Mouse (Mus musculus): ENCODE data around the gene Rab44. TPM values are rescaled to one million over a fixed set of nuclear protein-coding genes. Genes with fewer than 3 reads are reported as not detected.

Rab44 gene
- polyA plus RNA-seq, 1 experiment: not detected

DNA sequence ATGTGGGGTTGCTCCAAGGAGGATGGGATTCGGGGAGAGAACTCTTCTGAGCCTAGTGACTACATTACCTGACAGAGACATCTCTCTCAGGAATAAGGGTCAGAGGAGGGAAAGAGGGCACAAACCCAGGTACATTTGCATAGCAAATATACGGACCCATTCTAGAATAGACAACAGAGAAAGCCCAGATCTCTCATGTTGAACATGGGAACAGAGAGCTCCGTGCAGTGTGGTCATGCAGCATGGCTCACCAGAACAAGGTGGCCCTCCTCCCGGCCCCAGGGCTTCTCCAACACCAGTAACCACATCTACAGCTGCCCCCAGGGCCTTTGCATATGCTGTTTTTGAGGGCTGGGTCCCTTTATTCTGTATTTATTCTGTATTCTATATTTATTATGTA, 54.5 kb downstream of the Rab44 start:
- Histone ChIP-seq H3K27ac (ENCODE audit: insufficient read depth, low read length) (no peak overlapping the region), H3K9ac (ENCODE audit: low read depth, poor library complexity, severe bottlenecking) (no peak overlapping the region), H3K4me3 (ENCODE audit: low read depth, low read length) (no peak overlapping the region), H3K9me3 (replicated peaks; ENCODE audit: control insufficient read depth, insufficient read depth, low read length, poor library complexity, severe bottlenecking) (no peaks in the 10 kb centered on the region), H3K36me3 (ENCODE audit: control insufficient read depth, insufficient read depth, low read length, poor library complexity, severe bottlenecking) (no peaks in the 10 kb centered on the region), H3K27me3 (ENCODE audit: control insufficient read depth, insufficient read depth, low read length, poor library complexity, severe bottlenecking) (no peaks in the 10 kb centered on the region), H3K4me1 (ENCODE audit: control insufficient read depth, insufficient read depth, low read length) (peaks cover 3% of the 10 kb centered on the region)
- TF ChIP-seq EP300 (IDR thresholded peaks at IDR 0.05; ENCODE audit: insufficient read depth, low read depth, low read length): no peak
- no peak for TF ChIP-seq CTCF (IDR thresholded peaks at IDR 0.05; ENCODE audit: low read depth, low read length)
- no peak for TF ChIP-seq POLR2A (IDR thresholded peaks at IDR 0.05; ENCODE audit: insufficient read depth, low read length)

DNA sequence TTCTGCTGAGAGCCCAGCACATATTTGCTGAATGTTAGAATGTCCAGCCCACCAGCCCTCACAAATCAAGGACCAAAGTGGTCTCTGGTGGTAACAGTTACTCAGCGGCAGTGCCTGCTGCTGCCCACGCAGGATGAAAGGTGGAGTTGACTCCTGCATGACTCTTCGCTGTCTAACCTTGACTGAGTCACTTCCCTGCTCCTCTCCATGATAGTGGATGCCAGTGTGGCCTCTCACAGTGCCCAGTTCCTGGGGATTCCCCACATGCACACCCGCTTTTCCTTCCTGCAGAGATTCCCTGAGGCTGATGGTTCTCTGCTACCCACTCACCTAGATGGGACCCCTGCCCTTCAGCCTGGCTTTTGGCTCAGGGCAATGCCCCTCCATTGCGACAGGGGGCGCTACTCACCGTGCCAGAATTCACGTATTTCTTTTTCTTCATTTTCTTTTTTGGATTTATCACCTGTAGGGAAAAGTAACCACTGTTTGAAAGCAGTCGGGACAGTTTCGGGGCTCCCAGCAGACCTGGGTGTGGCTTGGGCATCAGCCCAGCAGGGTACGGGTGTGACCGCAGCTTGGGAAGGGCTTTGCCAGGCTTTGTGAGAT, 55.2 kb downstream of the Rab44 start:
- Histone ChIP-seq H3K36me3 (ENCODE audit: control insufficient read depth, insufficient read depth, low read length, poor library complexity, severe bottlenecking) (no peaks in the 10 kb centered on the region), H3K4me3 (ENCODE audit: low read depth, low read length) (no peak overlapping the region), H3K27me3 (ENCODE audit: control insufficient read depth, insufficient read depth, low read length, poor library complexity, severe bottlenecking) (no peaks in the 10 kb centered on the region), H3K27ac (ENCODE audit: insufficient read depth, low read length) (no peak overlapping the region), H3K9me3 (replicated peaks; ENCODE audit: control insufficient read depth, insufficient read depth, low read length, poor library complexity, severe bottlenecking) (no peaks in the 10 kb centered on the region), H3K9ac (ENCODE audit: low read depth, poor library complexity, severe bottlenecking) (no peak overlapping the region), H3K4me1 (ENCODE audit: control insufficient read depth, insufficient read depth, low read length) (peaks cover 3% of the 10 kb centered on the region)
- TF ChIP-seq CTCF (IDR thresholded peaks at IDR 0.05; ENCODE audit: low read depth, low read length) (peak; percentile 80), EP300 (IDR thresholded peaks at IDR 0.05; ENCODE audit: insufficient read depth, low read depth, low read length) (no peak), POLR2A (IDR thresholded peaks at IDR 0.05; ENCODE audit: insufficient read depth, low read length) (no peak)

DNA sequence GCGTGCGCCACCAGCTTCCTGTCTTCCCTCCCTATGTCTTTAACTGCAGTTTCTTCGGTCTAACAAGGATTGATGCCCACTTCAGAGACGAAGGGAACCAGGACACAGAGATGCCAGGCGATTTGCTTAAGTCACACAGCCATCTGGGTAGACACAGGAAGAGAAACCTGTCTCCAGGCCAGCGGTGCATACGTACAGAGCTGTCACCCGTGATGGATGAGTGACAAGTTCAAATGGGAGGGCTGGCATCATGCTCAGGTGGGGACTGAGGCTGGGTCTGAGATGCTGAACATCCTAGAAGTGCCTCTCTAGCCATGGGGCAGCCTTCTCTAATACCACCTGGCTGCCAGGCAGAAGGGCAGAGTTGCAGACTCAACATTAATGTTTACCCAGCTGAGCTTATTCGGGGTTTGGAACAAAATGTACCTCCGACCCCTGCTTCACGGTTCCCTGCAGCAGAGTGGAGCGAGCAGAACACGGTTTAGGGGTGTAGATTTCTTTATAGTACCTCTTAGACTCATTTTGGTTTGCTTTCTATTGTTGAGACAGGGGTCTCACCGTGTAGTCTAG, 56.6 kb downstream of the Rab44 start:
- no peak for TF ChIP-seq EP300 (IDR thresholded peaks at IDR 0.05; ENCODE audit: insufficient read depth, low read depth, low read length)
- no peak for TF ChIP-seq POLR2A (IDR thresholded peaks at IDR 0.05; ENCODE audit: insufficient read depth, low read length)
- TF ChIP-seq CTCF (IDR thresholded peaks at IDR 0.05; ENCODE audit: low read depth, low read length): no peak
- H3K4me3 ChIP-seq (ENCODE audit: low read depth, low read length): no peak overlapping the region
- H3K9me3 ChIP-seq (replicated peaks; ENCODE audit: control insufficient read depth, insufficient read depth, low read length, poor library complexity, severe bottlenecking): no peaks in the 10 kb centered on the region
- no peak overlapping the region for H3K27ac ChIP-seq (ENCODE audit: insufficient read depth, low read length)
- H3K36me3 ChIP-seq (ENCODE audit: control insufficient read depth, insufficient read depth, low read length, poor library complexity, severe bottlenecking): no peaks in the 10 kb centered on the region
- no peaks in the 10 kb centered on the region for H3K4me1 ChIP-seq (ENCODE audit: control insufficient read depth, insufficient read depth, low read length)
- no peak overlapping the region for H3K9ac ChIP-seq (ENCODE audit: low read depth, poor library complexity, severe bottlenecking)
- no peaks in the 10 kb centered on the region for H3K27me3 ChIP-seq (ENCODE audit: control insufficient read depth, insufficient read depth, low read length, poor library complexity, severe bottlenecking)

DNA sequence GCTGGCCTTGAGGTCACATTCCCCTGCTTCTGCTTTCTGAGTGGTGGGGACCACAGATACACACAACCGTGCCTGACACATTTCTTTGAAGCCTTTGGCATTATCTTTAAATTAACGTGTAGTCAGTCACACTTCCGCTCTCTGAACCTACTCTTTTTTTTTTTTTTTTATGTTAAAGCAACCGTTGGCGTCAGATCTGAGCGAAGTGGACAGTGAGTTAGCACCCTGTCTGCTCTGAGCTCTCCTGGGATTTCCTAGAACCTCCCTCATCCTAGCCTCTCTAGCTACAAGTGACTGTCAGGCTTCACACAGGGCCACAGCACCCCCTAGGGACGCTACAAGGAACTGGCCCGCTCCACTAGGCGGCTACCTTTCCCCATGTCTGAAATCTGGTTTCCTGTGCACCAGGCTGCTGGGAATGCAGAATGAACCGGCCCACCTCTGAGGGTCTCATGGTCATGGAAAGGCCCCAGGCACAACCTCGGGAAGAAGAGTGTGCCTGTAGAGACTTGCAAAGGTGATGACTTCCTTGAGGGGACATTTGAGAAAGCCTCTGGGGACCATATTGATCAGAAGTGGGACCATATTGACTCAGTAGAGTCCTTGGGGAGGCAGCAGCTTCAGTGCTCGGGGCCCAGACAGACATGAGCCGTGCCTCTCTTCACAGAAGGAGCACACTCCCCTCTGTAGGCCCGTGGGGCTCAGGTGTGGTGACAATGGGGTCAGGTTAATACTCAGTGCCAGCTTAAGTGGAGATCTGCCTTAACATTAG, 57.2 kb downstream of the Rab44 start:
- no peak overlapping the region for H3K4me3 ChIP-seq (ENCODE audit: low read depth, low read length)
- no peaks in the 10 kb centered on the region for H3K36me3 ChIP-seq (ENCODE audit: control insufficient read depth, insufficient read depth, low read length, poor library complexity, severe bottlenecking)
- no peak overlapping the region for H3K9ac ChIP-seq (ENCODE audit: low read depth, poor library complexity, severe bottlenecking)
- TF ChIP-seq CTCF (IDR thresholded peaks at IDR 0.05; ENCODE audit: low read depth, low read length) (peak; percentile 97), POLR2A (IDR thresholded peaks at IDR 0.05; ENCODE audit: insufficient read depth, low read length) (no peak), EP300 (IDR thresholded peaks at IDR 0.05; ENCODE audit: insufficient read depth, low read depth, low read length) (0 out of 2 replicates have a peak, but pooled peaks have one; percentile 40)
- H3K27ac ChIP-seq (ENCODE audit: insufficient read depth, low read length): 0 out of 2 replicates have a peak overlapping the region, but pooled peaks have one; percentile 6
- no peaks in the 10 kb centered on the region for H3K4me1 ChIP-seq (ENCODE audit: control insufficient read depth, insufficient read depth, low read length)
- H3K27me3 ChIP-seq (ENCODE audit: control insufficient read depth, insufficient read depth, low read length, poor library complexity, severe bottlenecking): no peaks in the 10 kb centered on the region
- no peaks in the 10 kb centered on the region for H3K9me3 ChIP-seq (replicated peaks; ENCODE audit: control insufficient read depth, insufficient read depth, low read length, poor library complexity, severe bottlenecking)

DNA sequence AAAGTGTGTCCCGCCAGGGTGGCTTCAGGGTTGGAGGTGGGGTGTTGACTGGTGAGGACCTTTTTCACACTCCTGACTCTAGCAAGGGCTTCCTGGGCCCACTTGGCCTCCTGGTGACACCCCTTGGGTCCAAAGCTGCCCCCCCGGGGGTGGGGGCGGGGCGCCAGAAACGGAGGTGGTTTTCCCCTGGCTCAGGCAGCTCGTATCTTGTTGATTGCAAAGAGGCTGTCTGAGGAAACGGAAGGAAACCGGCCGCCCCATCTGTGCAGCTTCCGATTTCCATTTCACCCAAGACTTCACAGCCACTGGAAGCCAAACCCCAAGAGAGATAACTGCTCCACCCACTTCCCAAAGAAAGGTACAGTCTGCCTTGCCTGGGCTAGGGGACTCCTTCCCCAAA, 58.1 kb downstream of the Rab44 start:
- no peak overlapping the region for H3K4me3 ChIP-seq (ENCODE audit: low read depth, low read length)
- no peaks in the 10 kb centered on the region for H3K27me3 ChIP-seq (ENCODE audit: control insufficient read depth, insufficient read depth, low read length, poor library complexity, severe bottlenecking)
- peak overlapping the region; percentile 25 for H3K9ac ChIP-seq (ENCODE audit: low read depth, poor library complexity, severe bottlenecking)
- H3K9me3 ChIP-seq (replicated peaks; ENCODE audit: control insufficient read depth, insufficient read depth, low read length, poor library complexity, severe bottlenecking): no peaks in the 10 kb centered on the region
- H3K4me1 ChIP-seq (ENCODE audit: control insufficient read depth, insufficient read depth, low read length): no peaks in the 10 kb centered on the region
- H3K36me3 ChIP-seq (ENCODE audit: control insufficient read depth, insufficient read depth, low read length, poor library complexity, severe bottlenecking): no peaks in the 10 kb centered on the region
- H3K27ac ChIP-seq (ENCODE audit: insufficient read depth, low read length): 0 out of 2 replicates have a peak overlapping the region, but pooled peaks have one; percentile 4
- TF ChIP-seq POLR2A (IDR thresholded peaks at IDR 0.05; ENCODE audit: insufficient read depth, low read length): no peak
- no peak for TF ChIP-seq CTCF (IDR thresholded peaks at IDR 0.05; ENCODE audit: low read depth, low read length)

DNA sequence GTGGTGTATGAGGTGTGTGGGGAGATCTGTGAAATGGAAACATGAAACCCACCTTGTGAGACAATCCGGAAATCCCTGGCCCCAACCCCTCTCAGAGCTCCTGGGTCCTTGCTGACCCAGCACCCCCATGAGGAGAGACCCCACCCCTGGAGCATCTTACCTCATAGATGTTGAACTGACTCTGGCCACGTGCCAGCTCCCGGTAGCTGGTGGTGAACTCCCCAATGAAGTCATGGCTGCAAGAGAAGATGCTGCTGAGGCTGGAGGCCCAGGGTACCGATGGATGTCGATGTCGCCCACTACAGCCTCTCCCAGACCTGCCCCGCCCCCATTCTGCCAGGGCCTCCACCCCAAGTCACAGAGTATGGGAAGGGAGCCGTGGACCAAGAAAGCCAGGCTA, 59.2 kb downstream of the Rab44 start:
- H3K27me3 ChIP-seq (ENCODE audit: control insufficient read depth, insufficient read depth, low read length, poor library complexity, severe bottlenecking): no peaks in the 10 kb centered on the region
- H3K9ac ChIP-seq (ENCODE audit: low read depth, poor library complexity, severe bottlenecking): no peak overlapping the region
- H3K27ac ChIP-seq (ENCODE audit: insufficient read depth, low read length): no peak overlapping the region
- H3K4me3 ChIP-seq (ENCODE audit: low read depth, low read length): no peak overlapping the region
- H3K36me3 ChIP-seq (ENCODE audit: control insufficient read depth, insufficient read depth, low read length, poor library complexity, severe bottlenecking): no peaks in the 10 kb centered on the region
- TF ChIP-seq CTCF (IDR thresholded peaks at IDR 0.05; ENCODE audit: low read depth, low read length) (no peak), EP300 (IDR thresholded peaks at IDR 0.05; ENCODE audit: insufficient read depth, low read depth, low read length) (no peak), POLR2A (IDR thresholded peaks at IDR 0.05; ENCODE audit: insufficient read depth, low read length) (no peak)
- no peaks in the 10 kb centered on the region for H3K4me1 ChIP-seq (ENCODE audit: control insufficient read depth, insufficient read depth, low read length)
- no peaks in the 10 kb centered on the region for H3K9me3 ChIP-seq (replicated peaks; ENCODE audit: control insufficient read depth, insufficient read depth, low read length, poor library complexity, severe bottlenecking)

Data from ES-Bruce4 (cell line).